Mouse (Mus musculus) liver, adult 2 months (tissue): ENCODE data around the gene Zbtb34. TPM values are rescaled to one million over a fixed set of nuclear protein-coding genes. Genes with fewer than 3 reads are reported as not detected.

Experiments
- DNase-seq: peaks from one replicate; pipeline ENCODE4 v3.0.0-alpha.2; 2011; ENCODE audit warnings: low read depth, low spot score; ENCODE audit errors: extremely low read depth
- H3K27ac ChIP-seq: fragments of 200-500 bp; replicated peaks from 2 replicates; pipeline ENCODE4 v1.5.1; 2012; ENCODE audit warnings: low read depth, mild to moderate bottlenecking, control low read depth, inconsistent platforms, low read length; ENCODE audit not compliant: insufficient read depth
- H3K27me3 ChIP-seq: fragments of 200-500 bp; 2 replicates; pipeline ENCODE4 v1.6.1; 2012; ENCODE audit warnings: mild to moderate bottlenecking, moderate library complexity, low read length, inconsistent platforms; ENCODE audit not compliant: control insufficient read depth, insufficient read depth
- H3K36me3 ChIP-seq: fragments of 200-500 bp; 2 replicates; pipeline ENCODE4 v1.6.1; 2012; ENCODE audit warnings: low read length, inconsistent platforms; ENCODE audit not compliant: control insufficient read depth, insufficient read depth
- H3K4me1 ChIP-seq: fragments of 200-500 bp; 2 replicates; pipeline ENCODE4 v1.6.1; 2011; ENCODE audit warnings: low read length; ENCODE audit not compliant: control insufficient read depth, insufficient read depth
- H3K4me3 ChIP-seq: fragments of 200-500 bp; 2 replicates; pipeline ENCODE4 v1.5.1; 2011; ENCODE audit warnings: low read depth, mild to moderate bottlenecking, control low read depth, low read length, moderate library complexity; ENCODE audit not compliant: insufficient read depth
- H3K79me2 ChIP-seq: fragments of 200-500 bp; 2 replicates; pipeline ENCODE4 v1.6.1; 2012; ENCODE audit warnings: inconsistent platforms, mild to moderate bottlenecking, low read length, moderate library complexity; ENCODE audit not compliant: control insufficient read depth, insufficient read depth
- H3K9ac ChIP-seq: fragments of 200-500 bp; 2 replicates; pipeline ENCODE4 v1.6.1; 2012; ENCODE audit warnings: low read depth, mild to moderate bottlenecking, control low read depth, inconsistent platforms, low read length
- CTCF ChIP-seq: fragments of 200-500 bp; IDR thresholded peaks from 2 replicates; pipeline ENCODE4 v1.5.1; 2011; ENCODE audit warnings: low read depth, low read length, control low read depth
- POLR2A ChIP-seq: fragments of 200-500 bp; IDR thresholded peaks from 2 replicates; pipeline ENCODE4 v1.6.1; 2011; ENCODE audit warnings: low read length, control low read depth; ENCODE audit not compliant: insufficient read depth; ENCODE audit errors: extremely low read depth
- WGBS: fragments of 180-500 bp; shearing (Covaris S2); methylation state at CpG from one replicate; pipeline ENCODE4 v1.1.7; 2018; 5-methylcytosine and 5-hydroxymethylcytosine counted together
- polyA plus RNA-seq: library from polyadenylated mRNA; depleted of rRNA; stranded (reverse); fragments of >200 nt; gene quantifications from 2 replicates; pipeline ENCODE4 v1.2.3, GENCODE M21; 2012
- total RNA-seq: library from RNA; depleted of rRNA; stranded (reverse); fragments of >200 nt; gene quantifications from 2 replicates; pipeline ENCODE4 v1.2.3, GENCODE M21; 2014

Zbtb34 gene
- total and polyA plus RNA-seq, 2 experiments = 1.9 to 2.5 TPM

DNA sequence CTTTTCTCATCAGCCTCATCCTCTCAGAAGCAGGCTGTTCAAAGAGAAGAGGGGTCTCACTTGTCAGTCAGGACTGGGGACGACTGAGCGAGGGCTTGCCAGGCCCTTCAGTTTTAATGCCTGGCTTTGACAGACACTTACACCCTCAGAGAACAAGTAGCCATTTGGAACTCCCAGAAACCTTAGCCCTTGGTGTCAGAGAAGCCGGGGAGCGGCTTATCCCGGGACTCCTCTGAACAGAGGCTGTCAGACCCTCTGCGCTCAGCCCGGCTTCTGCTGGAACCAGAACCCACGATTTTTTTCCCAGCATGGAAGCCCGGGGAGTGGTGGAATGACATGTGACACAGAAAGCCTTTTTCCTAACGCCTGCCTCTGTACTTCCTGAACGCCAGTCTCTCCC, 6.1 kb upstream of the Zbtb34 start:
- Histone ChIP-seq H3K36me3 (no peaks in the 10 kb centered on the region), H3K79me2 (no peaks in the 10 kb centered on the region), H3K4me3 (no peak overlapping the region), H3K4me1 (no peaks in the 10 kb centered on the region), H3K27ac (no peak overlapping the region), H3K9ac (no peak overlapping the region), H3K27me3 (no peaks in the 10 kb centered on the region)
- TF ChIP-seq POLR2A (no peak), CTCF (no peak)
- DNase-seq = no peak
- WGBS = 85% methylated on average over 11 of the region's 11 CpGs

DNA sequence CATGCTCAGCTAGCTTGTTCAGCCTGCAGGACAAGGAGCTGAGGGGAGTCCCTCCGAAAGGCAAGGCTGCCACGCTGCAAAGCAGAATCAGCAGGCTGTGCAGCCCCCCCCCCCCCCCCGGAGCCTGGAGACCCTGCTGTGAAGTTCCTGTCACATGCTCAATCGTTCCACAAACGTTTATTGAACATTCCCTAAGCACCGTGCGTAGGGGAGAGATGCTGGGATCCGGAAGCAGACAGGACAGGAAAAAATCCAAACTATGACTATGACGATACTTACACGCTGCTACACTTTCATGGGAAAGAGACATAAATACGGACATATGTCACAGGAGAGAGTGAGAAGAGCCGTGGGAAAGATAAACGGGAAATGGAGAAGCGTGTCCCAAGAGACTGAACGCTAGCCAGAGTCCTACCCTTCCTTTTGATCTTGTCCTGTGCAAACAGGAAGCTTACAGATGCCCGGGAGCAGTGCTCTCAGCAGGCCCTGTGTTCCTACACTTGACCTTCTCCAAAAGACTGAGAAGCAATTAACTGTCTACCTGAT, 5.0 kb upstream of the Zbtb34 start:
- no peak overlapping the region for H3K27ac ChIP-seq
- H3K27me3 ChIP-seq = no peaks in the 10 kb centered on the region
- H3K4me3 ChIP-seq = no peak overlapping the region
- H3K4me1 ChIP-seq = peaks cover 2% of the 10 kb centered on the region; the same call in 1 of the 2 replicates
- no peak for DNase-seq
- WGBS = 5% methylated on average over 16 of the region's 16 CpGs
- H3K36me3 ChIP-seq = no peaks in the 10 kb centered on the region
- TF ChIP-seq POLR2A = no peak
- TF ChIP-seq CTCF = no peak
- H3K9ac ChIP-seq = no peak overlapping the region
- peaks cover 2% of the 10 kb centered on the region for H3K79me2 ChIP-seq

DNA sequence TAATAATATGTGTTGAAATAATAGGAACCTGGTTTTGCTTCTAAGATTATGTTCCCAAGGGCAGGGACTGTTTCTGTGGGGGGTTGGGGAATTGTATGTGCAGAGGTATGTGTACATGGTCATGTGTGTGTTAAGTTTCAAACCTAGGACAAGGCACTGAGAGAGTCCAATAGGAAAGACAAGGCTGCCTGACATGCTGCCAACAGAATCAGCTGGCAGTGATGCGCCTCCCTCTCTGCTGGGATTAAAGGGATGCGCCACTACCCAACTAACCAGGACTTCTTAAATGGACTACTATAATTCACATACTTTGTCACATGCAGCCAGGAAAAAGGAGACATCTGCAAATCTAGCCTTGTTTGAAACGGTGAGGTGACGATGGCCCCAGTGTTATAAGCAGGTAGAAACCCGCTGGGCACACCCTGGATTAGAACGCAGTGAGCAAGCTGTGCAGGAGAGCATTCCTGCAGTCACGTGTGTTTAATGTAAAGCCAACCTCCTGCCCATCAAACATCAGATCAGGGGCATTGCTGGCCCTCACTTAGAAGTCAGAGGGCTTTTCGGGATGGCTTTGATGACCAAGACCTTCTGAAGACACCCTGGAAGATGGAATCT, 4.0 kb upstream of the Zbtb34 start:
- 51% methylated on average over 8 of the region's 8 CpGs for WGBS
- H3K36me3 ChIP-seq = no peaks in the 10 kb centered on the region
- TF ChIP-seq POLR2A = no peak
- TF ChIP-seq CTCF = no peak

DNA sequence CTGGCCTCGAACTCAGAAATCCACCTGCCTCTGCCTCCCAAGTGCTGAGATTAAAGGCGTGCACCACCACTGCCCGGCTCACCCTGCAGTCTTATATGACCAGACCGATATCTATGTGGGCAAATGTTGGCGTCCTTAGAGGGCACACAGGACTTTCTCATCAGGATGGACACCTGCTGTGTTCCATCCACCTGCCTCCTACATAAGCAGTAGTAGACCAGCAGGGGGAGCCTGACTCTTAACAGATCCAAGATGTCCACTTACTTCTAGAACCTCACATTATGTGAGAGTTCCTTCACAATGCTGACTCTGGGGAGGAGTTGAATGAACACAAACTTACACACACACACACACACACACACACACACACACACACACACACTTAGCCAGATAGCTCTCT, 1.8 kb upstream of the Zbtb34 start:
- peak; percentile 71 for DNase-seq
- TF ChIP-seq CTCF (peak; percentile 48; the same call in 1 of the 2 replicates), POLR2A (no peak)
- Histone ChIP-seq H3K9ac (no peak overlapping the region), H3K4me1 (peaks cover 5% of the 10 kb centered on the region; the same call in 1 of the 2 replicates), H3K4me3 (no peak overlapping the region), H3K27me3 (no peaks in the 10 kb centered on the region), H3K27ac (no peak overlapping the region), H3K36me3 (no peaks in the 10 kb centered on the region), H3K79me2 (peaks cover 8% of the 10 kb centered on the region)
- WGBS = 64% methylated on average over 5 of the region's 5 CpGs

More for the DNA sequence above, 4.0 kb upstream of the Zbtb34 start:
- Histone ChIP-seq H3K27me3 (no peaks in the 10 kb centered on the region), H3K4me3 (no peak overlapping the region), H3K9ac (no peak overlapping the region), H3K27ac (no peak overlapping the region), H3K79me2 (peaks cover 8% of the 10 kb centered on the region), H3K4me1 (peaks cover 2% of the 10 kb centered on the region; the same call in 1 of the 2 replicates)
- no peak for DNase-seq

DNA sequence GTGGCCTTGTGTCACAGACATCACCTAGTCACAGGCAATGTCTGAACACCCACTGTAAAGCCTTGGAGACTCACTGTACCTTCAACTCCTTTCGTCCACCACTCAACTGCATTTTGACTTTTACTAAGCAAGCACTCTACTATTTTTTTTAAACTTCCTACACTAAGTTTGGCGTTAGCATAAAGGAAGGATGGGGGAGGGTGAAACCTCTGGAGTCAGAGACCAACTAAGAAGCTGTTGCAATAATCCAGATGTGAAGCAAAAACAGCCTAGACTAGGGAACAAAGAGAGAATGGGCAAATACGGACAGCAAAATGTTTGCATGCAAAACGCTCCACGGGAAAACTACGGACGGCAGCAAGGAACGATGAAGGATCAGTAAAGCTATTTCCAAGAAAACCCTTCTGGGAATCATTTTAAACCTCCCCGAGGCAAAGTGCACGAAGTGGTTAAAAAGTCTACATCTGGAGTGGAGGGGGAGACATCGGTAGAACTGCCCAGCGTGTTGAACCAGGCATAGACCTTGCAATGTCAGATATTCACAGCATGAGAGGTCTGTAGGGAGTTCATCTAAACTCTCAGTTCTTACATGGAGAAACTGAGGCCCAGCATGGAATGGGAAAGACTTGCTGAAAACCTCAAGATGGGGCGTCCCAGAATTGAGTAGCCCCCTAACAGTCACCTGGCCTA, 898 bp downstream of the Zbtb34 start:
- H3K27ac ChIP-seq = peak overlapping the region; percentile 64
- peaks cover 7% of the 10 kb centered on the region; the same call in 1 of the 2 replicates for H3K4me1 ChIP-seq
- peak overlapping the region; percentile 100 for H3K4me3 ChIP-seq
- H3K36me3 ChIP-seq = no peaks in the 10 kb centered on the region
- 4% methylated on average over 13 of the region's 13 CpGs for WGBS
- H3K79me2 ChIP-seq = peaks cover 19% of the 10 kb centered on the region
- no peaks in the 10 kb centered on the region for H3K27me3 ChIP-seq
- no peak for TF ChIP-seq CTCF
- no peak for TF ChIP-seq POLR2A
- DNase-seq = no peak
- H3K9ac ChIP-seq = peak overlapping the region; percentile 99
